7 mouse cellular contexts compared by ENCODE assay signal in genomic region chr10:81383802-81384604, GRCm38 (mm10). TPM values are rescaled to one million over a fixed set of nuclear protein-coding genes. Genes with fewer than 3 reads are reported as not detected.
DNase-seq lines count a peak whose midpoint lies in the region; ATAC-seq lines count a peak whose summit lies in the region.

Dohh (plus strand) TSS chr10:81384428.
Gm48551 (plus strand) TSS chr10:81384466.

- intact Hi-C loops in left cerebral cortex, postnatal 36 days (cut with DNase I) = no loop called here

- peak within 1 kb of the TSS; percentile 65 for H3K27ac ChIP-seq in intestine, embryonic 16.5 days (ENCODE audit: low read length)
- peak within 1 kb of the TSS; percentile 72 for H3K27ac ChIP-seq in midbrain, embryonic 11.5 days (ENCODE audit: low read depth, low read length)

- H3K36me3 ChIP-seq in intestine, embryonic 16.5 days (ENCODE audit: control insufficient read depth, insufficient read depth, low read length) = peaks cover 11% of the 10 kb centered on the region
- H3K36me3 ChIP-seq in midbrain, embryonic 11.5 days (ENCODE audit: control insufficient read depth, insufficient read depth, low read length) = peaks cover 16% of the 10 kb centered on the region

- peak within 1 kb of the TSS; percentile 66 for H3K4me2 ChIP-seq in intestine, embryonic 16.5 days (ENCODE audit: low read depth, low read length)
- peak within 1 kb of the TSS; percentile 95 for H3K4me2 ChIP-seq in midbrain, embryonic 11.5 days

- H3K4me1 ChIP-seq in intestine, embryonic 16.5 days (ENCODE audit: control insufficient read depth, insufficient read depth, low read length) = peaks cover 20% of the 10 kb centered on the region
- H3K4me1 ChIP-seq in midbrain, embryonic 11.5 days (ENCODE audit: control insufficient read depth, insufficient read depth, low read length) = peaks cover 14% of the 10 kb centered on the region

- no peaks in the 10 kb centered on the region for H3K27me3 ChIP-seq in intestine, embryonic 16.5 days (replicated peaks; ENCODE audit: control insufficient read depth, insufficient read depth, low read length)
- H3K27me3 ChIP-seq in midbrain, embryonic 11.5 days (ENCODE audit: control insufficient read depth, insufficient read depth, low read length) = no peaks in the 10 kb centered on the region

- peak; percentile 98 for DNase-seq in adrenal gland, adult 8-10 months
- DNase-seq in embryo, embryonic 9.5 days (ENCODE audit: extremely low spot score) = peak; percentile 99
- peak; percentile 96 to 99 for DNase-seq in gastrocnemius, postnatal 4 days (ENCODE audit: low spot score in 2 of 2)
- DNase-seq in left cerebral cortex, postnatal 36 days (ENCODE audit: low spot score in 2 of 2) = peak; percentile 96 to 98
- DNase-seq in midbrain, embryonic 11.5 days (ENCODE audit: low spot score, missing footprints) = peak; percentile 100
- peak; percentile 99 for DNase-seq in skeletal muscle tissue, adult 2 months (ENCODE audit: low read depth, low spot score)

- WGBS in intestine, embryonic 16.5 days = 5% methylated on average over 51 of the region's 54 CpGs
- WGBS in midbrain, embryonic 11.5 days = 5% methylated on average over 51 of the region's 54 CpGs

- peak within 1 kb of the TSS; percentile 74 for H3K4me3 ChIP-seq in intestine, embryonic 16.5 days (ENCODE audit: low read length)
- H3K4me3 ChIP-seq in midbrain, embryonic 11.5 days (ENCODE audit: low read depth, low read length) = peak within 1 kb of the TSS; percentile 96

- peak within 1 kb of the TSS; percentile 80 for H3K9ac ChIP-seq in intestine, embryonic 16.5 days (ENCODE audit: low read depth, low read length)
- H3K9ac ChIP-seq in midbrain, embryonic 11.5 days (ENCODE audit: low read length) = peak within 1 kb of the TSS; percentile 84

- ATAC-seq in intestine, embryonic 16.5 days = peak; percentile 91
- peak; percentile 95 for ATAC-seq in midbrain, embryonic 11.5 days (ENCODE audit: low FRiP score)

- no peaks in the 10 kb centered on the region for H3K9me3 ChIP-seq in intestine, embryonic 16.5 days (ENCODE audit: control insufficient read depth, low read length)
- no peaks in the 10 kb centered on the region for H3K9me3 ChIP-seq in midbrain, embryonic 11.5 days (ENCODE audit: control insufficient read depth, low read length)

RNA-seq across cellular contexts. Expression of gene Dohh, which starts in this region (rescaled TPM):
- total RNA-seq in adrenal gland, adult 8-10 months (2022) = 10 to 100 TPM; 49.8 to 60.2 (median 55.0) TPM
- total RNA-seq in gastrocnemius, postnatal 4 days (2021) = 10 to 100 TPM; 48.1 to 48.5 TPM
- 102 and 109 TPM in 2 replicates for polyA plus RNA-seq in intestine, embryonic 16.5 days (2015; fragmentation: Nextera tagmentation; extraction: Ambion mirVana)
- 100 to 1,000 TPM in 1 of 2 experiments, 10 to 100 TPM in 1; 80.0 to 103 TPM for total RNA-seq in left cerebral cortex, postnatal 36 days (2021)
- 43.3 and 53.7 TPM in 2 replicates for polyA plus RNA-seq in midbrain, embryonic 11.5 days (2014; fragmentation: Nextera tagmentation; extraction: Ambion mirVana)

RNA-seq across cellular contexts. Expression of gene Gm48551, which starts in this region (rescaled TPM):
- 1 to 10 TPM in 2 of 4 experiments, under 1 TPM in 2; 0.65 to 2.9 (median 1.0) TPM for total RNA-seq in adrenal gland, adult 8-10 months (2022)
- total RNA-seq in gastrocnemius, postnatal 4 days (2021) = 1 to 10 TPM in 1 of 2 experiments, under 1 TPM in 1; 0.70 to 1.5 TPM
- polyA plus RNA-seq in intestine, embryonic 16.5 days (2015; fragmentation: Nextera tagmentation; extraction: Ambion mirVana) = 2.9 and 3.7 TPM in 2 replicates
- total RNA-seq in left cerebral cortex, postnatal 36 days (2021) = 1 to 10 TPM; 2.5 to 4.3 TPM
- 2.7 and 2.9 TPM in 2 replicates for polyA plus RNA-seq in midbrain, embryonic 11.5 days (2014; fragmentation: Nextera tagmentation; extraction: Ambion mirVana)

Comparison
In these comparisons a context has a peak if more than half of its experiments do, and no peak if none do; other contexts are left out.
1. Peak in every context shown above with its lines: DNase-seq, ATAC-seq, H3K4me3 ChIP-seq and H3K27ac ChIP-seq.